ENCODE assay signal across 42 mouse cellular contexts in the genomic region with DNA sequence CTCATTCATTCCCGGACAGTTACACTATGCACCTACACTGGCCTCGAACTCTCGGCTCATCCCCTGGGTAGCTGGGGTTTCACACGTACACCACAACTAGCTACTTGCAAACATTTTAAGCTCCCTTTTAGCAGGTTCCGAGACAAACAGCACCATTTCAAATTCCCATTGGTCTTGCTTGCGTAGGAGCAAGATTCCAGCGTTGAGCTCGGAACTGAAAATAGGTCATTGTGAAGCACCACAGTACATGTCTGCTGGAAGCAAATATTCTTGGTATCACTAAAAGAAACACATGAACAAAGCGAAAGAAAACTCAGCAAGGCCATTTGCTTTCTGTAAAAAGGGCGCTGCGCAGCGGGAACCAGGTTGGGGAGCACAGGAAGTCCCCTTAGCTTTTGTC. TPM values are rescaled to one million over a fixed set of nuclear protein-coding genes. Genes with fewer than 3 reads are reported as not detected.
"Had no signal": no experiment of that assay in that cellular context is flagged by ENCODE, and none has a peak within 500 bp of the region (broad histone marks: within the 10 kb centered on the region; RNA-seq: fewer than 3 reads in every experiment).

No protein-coding gene starts in this region.

- H3K4me3 ChIP-seq: gastrocnemius, adult 2 months; heart, embryonic 10.5 days; heart, embryonic 12.5 days; hindbrain, embryonic 10.5 days; hindbrain, embryonic 12.5 days; intestine, embryonic 15.5 days; kidney, embryonic 15.5 days; limb, embryonic 10.5 days; limb, embryonic 12.5 days had no signal

- ATAC-seq: hindbrain, embryonic 16.5 days; inflammation-experienced regulatory T-cells, adult 6 months; intestine, embryonic 15.5 days had no signal

- H3K4me2 ChIP-seq: heart, embryonic 12.5 days; hindbrain, embryonic 12.5 days; hindbrain, embryonic 14.5 days; intestine, embryonic 15.5 days; kidney, embryonic 15.5 days; limb, embryonic 12.5 days; liver, embryonic 11.5 days had no signal

- H3K9ac ChIP-seq: heart, embryonic 12.5 days; hindbrain, embryonic 12.5 days; hindbrain, embryonic 14.5 days; intestine, embryonic 15.5 days; kidney, embryonic 15.5 days; limb, embryonic 12.5 days had no signal

- H3K27me3 ChIP-seq: hindbrain, embryonic 12.5 days; intestine, embryonic 15.5 days; kidney, embryonic 15.5 days; limb, embryonic 12.5 days had no signal

- H3K4me1 ChIP-seq: heart, embryonic 12.5 days; hindbrain, embryonic 10.5 days; hindbrain, embryonic 12.5 days; intestine, embryonic 15.5 days; kidney, embryonic 15.5 days; limb, embryonic 10.5 days; limb, embryonic 12.5 days had no signal

- DNase-seq: gastrocnemius, adult 2 months; gastrocnemius, postnatal 10 days; gastrocnemius, postnatal 25 days; heart, adult 18-20 months; heart, postnatal 10 days; heart, postnatal 4 days; kidney, adult 11 months; kidney, adult 2 months; kidney, adult 9 months; kidney, postnatal 14 days; kidney, postnatal 36 days; layer of hippocampus, adult 9-11 months; layer of hippocampus, postnatal 36 days; liver had no signal

- H3K36me3 ChIP-seq: heart, embryonic 10.5 days; heart, embryonic 12.5 days; hindbrain, embryonic 10.5 days; hindbrain, embryonic 12.5 days; intestine, embryonic 15.5 days; kidney, embryonic 15.5 days; limb, embryonic 10.5 days; limb, embryonic 12.5 days had no signal

- H3K27ac ChIP-seq: gastrocnemius, adult 2 months; heart, embryonic 10.5 days; hindbrain, embryonic 10.5 days; hindbrain, embryonic 12.5 days; hindbrain, embryonic 14.5 days; intestine, embryonic 15.5 days; kidney, embryonic 15.5 days; kidney, postnatal 0 days; limb, embryonic 10.5 days; limb, embryonic 12.5 days had no signal

- H3K9me3 ChIP-seq: heart, embryonic 10.5 days; heart, embryonic 12.5 days; hindbrain, embryonic 10.5 days; hindbrain, embryonic 12.5 days; intestine, embryonic 15.5 days; kidney, embryonic 15.5 days; limb, embryonic 10.5 days; limb, embryonic 12.5 days had no signal

RNA-seq across cellular contexts. Expression of a gene that starts 10.4 kb away (rescaled TPM):
- total RNA-seq: granulocyte monocyte progenitor cell, adult 5-6 weeks; layer of hippocampus, adult 8-10 months had no signal
- polyA plus RNA-seq: heart, embryonic 10.5 days; heart, embryonic 12.5 days; heart, embryonic 14.5 days; hindbrain, embryonic 14.5 days; hindbrain, embryonic 16.5 days; intestine, embryonic 15.5 days; large intestine, adult 2 months; limb, embryonic 12.5 days had no signal

RNA-seq across cellular contexts. Expression of a gene that starts 26.9 kb away (rescaled TPM):
- total RNA-seq: gastrocnemius, adult 2 months; gastrocnemius, postnatal 10 days; gastrocnemius, postnatal 25 days; gastrocnemius, postnatal 4 days; granulocyte monocyte progenitor cell, adult 5-6 weeks; heart, adult 18-20 months; heart, adult 8-10 months; heart, postnatal 10 days; heart, postnatal 25 days; heart, postnatal 4 days; layer of hippocampus, adult 18-20 months; layer of hippocampus, adult 8-10 months; layer of hippocampus, postnatal 14 days; layer of hippocampus, postnatal 36 days; left cerebral cortex, adult 18-20 months; left cerebral cortex, adult 8-10 months; left cerebral cortex, postnatal 14 days; left cerebral cortex, postnatal 36 days had no signal
- polyA plus RNA-seq: heart, embryonic 10.5 days; heart, embryonic 12.5 days; heart, embryonic 14.5 days; heart, embryonic 16.5 days; hindbrain, embryonic 10.5 days; hindbrain, embryonic 14.5 days; inflammation-experienced regulatory T-cells, adult 6 months; kidney, adult 2 months; large intestine, adult 2 months; limb, embryonic 10.5 days; liver, embryonic 11.5 days had no signal

RNA-seq across cellular contexts. Expression of a gene that starts 51.3 kb away (rescaled TPM):
- total RNA-seq: gastrocnemius, adult 2 months; gastrocnemius, postnatal 10 days; gastrocnemius, postnatal 25 days; gastrocnemius, postnatal 4 days; granulocyte monocyte progenitor cell, adult 5-6 weeks; heart, adult 18-20 months; heart, adult 8-10 months; heart, postnatal 10 days; heart, postnatal 25 days; heart, postnatal 4 days; layer of hippocampus, adult 18-20 months; layer of hippocampus, adult 8-10 months; layer of hippocampus, postnatal 14 days; layer of hippocampus, postnatal 36 days; left cerebral cortex, adult 18-20 months; left cerebral cortex, adult 8-10 months; left cerebral cortex, postnatal 14 days had no signal
- polyA plus RNA-seq: heart, embryonic 10.5 days; heart, embryonic 12.5 days; heart, embryonic 14.5 days; hindbrain, embryonic 10.5 days; hindbrain, embryonic 12.5 days; hindbrain, embryonic 14.5 days; hindbrain, embryonic 16.5 days; inflammation-experienced regulatory T-cells, adult 6 months; kidney, adult 2 months; kidney, embryonic 15.5 days; kidney, postnatal 0 days; limb, embryonic 10.5 days; limb, embryonic 12.5 days; limb, embryonic 14.5 days; liver, embryonic 11.5 days had no signal
